Comparison of ENCODE assay signal across 16 mouse cellular contexts in the genomic region with DNA sequence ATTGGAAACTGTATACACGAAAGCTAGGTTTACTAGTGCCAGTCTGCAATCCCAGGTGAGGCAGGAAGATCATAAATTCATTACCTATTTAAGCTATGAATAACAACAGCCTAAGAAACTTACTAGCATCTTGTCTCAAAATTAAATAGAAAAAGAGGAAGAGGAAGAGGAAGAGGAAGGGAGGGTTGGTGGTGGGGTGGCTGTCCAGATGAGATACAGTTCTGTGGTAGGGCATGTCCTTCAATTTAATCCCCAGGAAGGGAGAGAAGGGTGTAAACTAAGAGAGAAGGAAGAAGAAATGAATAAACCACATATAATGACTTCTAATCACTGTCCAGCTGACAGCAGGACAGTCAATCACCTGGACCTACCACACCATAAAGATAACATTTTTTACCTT.
"Had no signal": no experiment of that assay in that cellular context is flagged by ENCODE, and none has a peak within 500 bp of the region (broad histone marks: within the 10 kb centered on the region; RNA-seq: fewer than 3 reads in every experiment).

No protein-coding gene starts in this region.

- DNase-seq: kidney, adult 18-20 months; kidney, postnatal 10 days; kidney, postnatal 4 days; left cerebral cortex, postnatal 4 days; lung, adult 18-20 months; midbrain, embryonic 14.5 days; right cerebral cortex, postnatal 4 days; spleen, adult 18-20 months; thymus, adult 2 months; thymus, postnatal 25 days had no signal

- H3K36me3 ChIP-seq: midbrain, embryonic 10.5 days; stomach, embryonic 15.5 days had no signal

- H3K4me3 ChIP-seq: layer of hippocampus, adult 2 months; limb, embryonic 13.5 days; midbrain, embryonic 10.5 days; myocyte; neural tube, embryonic 15.5 days; stomach, embryonic 15.5 days had no signal

- H3K27me3 ChIP-seq: limb, embryonic 13.5 days; neural tube, embryonic 15.5 days; stomach, embryonic 15.5 days had no signal

- H3K9me3 ChIP-seq: limb, embryonic 13.5 days; midbrain, embryonic 10.5 days; neural tube, embryonic 15.5 days; stomach, embryonic 15.5 days had no signal

- H3K4me1 ChIP-seq: limb, embryonic 13.5 days; midbrain, embryonic 10.5 days; neural tube, embryonic 15.5 days; stomach, embryonic 15.5 days had no signal
